Mouse (Mus musculus) adrenal gland, adult 18-20 months (tissue): ENCODE results near the gene Icam5. TPM values are rescaled to one million over a fixed set of nuclear protein-coding genes. Genes with fewer than 3 reads are reported as not detected.

Experiments used
- DNase-seq, 2 experiments: peaks; one replicate each; pipeline ENCODE4 v3.0.0; 2021 to 2022; ENCODE audit warnings: low spot score in 2 of 2
- total RNA-seq, 2 experiments: library from RNA; stranded (reverse); gene quantifications; 1 replicate in 1 of 2; 2 replicates in 1 of 2; pipeline ENCODE4 v1.2.3; 2021

The Icam5 gene
- total RNA-seq, 2 experiments from 2014 or later, result 0.13 to 0.23 TPM

- no peak for DNase-seq
These were observed 19.5 kb upstream of the Icam5 start for GRCm38 (mm10) chr9:21012368-21012767.

- peak; percentile 27 to 55 for DNase-seq
These were observed 16.9 kb upstream of the Icam5 start for GRCm38 (mm10) chr9:21014691-21015570.

GRCm38 (mm10) chr9:21015571-21016130, 16.2 kb upstream of the Icam5 start, which contains the start of gene Icam1:
Icam1 (plus strand) TSS chr9:21015985.
- peak; percentile 54 to 73 for DNase-seq

- DNase-seq, result no peak
These were observed 15.3 kb upstream of the Icam5 start for GRCm38 (mm10) chr9:21016331-21017176.

- DNase-seq, result no peak
These were observed 14.7 kb upstream of the Icam5 start for GRCm38 (mm10) chr9:21017177-21017575.

- DNase-seq, result no peak
These were observed 13.3 kb upstream of the Icam5 start for GRCm38 (mm10) chr9:21018600-21018999.

GRCm38 (mm10) chr9:21021363-21021762, 10.5 kb upstream of the Icam5 start:
- DNase-seq, result no peak

- DNase-seq, result no peak
These were observed 9.6 kb upstream of the Icam5 start for GRCm38 (mm10) chr9:21022288-21022687.

- no peak for DNase-seq
These were observed 9.1 kb upstream of the Icam5 start for GRCm38 (mm10) chr9:21022726-21023125.

- DNase-seq, result no peak
These were observed 6.5 kb upstream of the Icam5 start for GRCm38 (mm10) chr9:21025258-21025810.

GRCm38 (mm10) chr9:21026849-21027248, 5.0 kb upstream of the Icam5 start:
- DNase-seq, result no peak

- no peak for DNase-seq
These were observed 4.0 kb upstream of the Icam5 start for GRCm38 (mm10) chr9:21027774-21028290.

- no peak for DNase-seq
These were observed 3.2 kb upstream of the Icam5 start for GRCm38 (mm10) chr9:21028560-21029110.

- peak; percentile 80 to 87 for DNase-seq
These were observed 2.4 kb upstream of the Icam5 start, which contains the start of gene Icam4 for GRCm38 (mm10) chr9:21029291-21030054. Icam4 (plus strand) TSS chr9:21029373.

- no peak for DNase-seq
These were observed 1.7 kb upstream of the Icam5 start for GRCm38 (mm10) chr9:21030055-21030600.

GRCm38 (mm10) chr9:21030781-21031250, 1.1 kb upstream of the Icam5 start:
- peak; percentile 70 to 73 for DNase-seq

GRCm38 (mm10) chr9:21031251-21031895, 500 bp upstream of the Icam5 start:
- DNase-seq, result peak; percentile 55 to 56

- no peak for DNase-seq
These were observed 618 bp downstream of the Icam5 start for GRCm38 (mm10) chr9:21032491-21032890.

GRCm38 (mm10) chr9:21033136-21033535, 1.3 kb downstream of the Icam5 start:
- peak; percentile 81 to 82 for DNase-seq
